In the genomic region with DNA sequence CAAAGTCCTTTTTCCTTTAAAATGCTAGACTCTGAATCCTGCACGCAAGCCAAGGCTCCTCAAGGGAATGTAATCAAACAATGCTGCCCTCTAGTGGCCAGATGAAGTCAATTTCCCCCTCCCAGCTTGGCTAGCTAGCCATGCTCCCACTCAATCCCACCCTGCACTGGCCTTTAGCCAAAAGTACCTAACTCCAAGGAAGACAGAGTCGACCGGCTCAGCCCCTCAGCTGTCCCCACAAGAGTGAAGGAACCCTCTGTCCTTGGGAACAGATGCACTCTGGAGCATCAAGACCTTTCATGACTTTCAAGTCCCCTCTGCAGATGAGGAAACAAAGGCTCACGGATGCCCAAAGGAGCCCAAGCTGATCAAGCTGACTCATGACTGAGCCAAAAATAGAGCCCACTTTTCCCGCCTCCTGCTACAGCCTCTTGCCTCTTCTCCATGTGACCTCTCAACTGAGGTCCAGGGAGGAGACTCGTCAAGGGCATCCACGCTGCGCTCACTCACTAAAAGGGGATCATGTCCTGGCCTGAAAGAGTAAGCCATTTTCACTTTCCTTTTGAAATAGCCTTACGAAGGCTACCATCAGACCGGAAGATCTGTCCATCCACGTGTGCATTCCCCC, we compare ENCODE assay signal across 9 mouse cellular contexts. TPM values are rescaled to one million over a fixed set of nuclear protein-coding genes. Genes with fewer than 3 reads are reported as not detected.
DNase-seq lines count a peak whose midpoint lies in the region; ATAC-seq lines count a peak whose summit lies in the region.
"Had no signal": no experiment of that assay in that cellular context is flagged by ENCODE, and none has a peak within 500 bp of the region (broad histone marks: within the 10 kb centered on the region; RNA-seq: fewer than 3 reads in every experiment).

No protein-coding gene starts in this region.

- WGBS in embryonic facial prominence, embryonic 11.5 days = 58% methylated on average over 11 of the region's 11 CpGs

- no peaks in the 10 kb centered on the region for H3K27me3 ChIP-seq in embryonic facial prominence, embryonic 11.5 days (ENCODE audit: control insufficient read depth, insufficient read depth, low read length)
- H3K27me3 ChIP-seq: liver, embryonic 13.5 days had no signal

- no peak overlapping the region for H3K9ac ChIP-seq in embryonic facial prominence, embryonic 11.5 days (replicated peaks; ENCODE audit: low read length)
- H3K9ac ChIP-seq: liver, embryonic 13.5 days had no signal

- intact Hi-C loops in heart, postnatal 25 days (cut with DNase I) = loop anchor here (1.0 kb wide), 1 partner anchor 213 kb away; no protein-coding TSS in a partner anchor
- intact Hi-C loops in heart, postnatal 10 days (cut with DNase I) = loop anchor here (1.0 to 5.0 kb wide), 4 partner anchors 73 to 510 kb away; no protein-coding TSS in a partner anchor

- H3K9me3 ChIP-seq in embryonic facial prominence, embryonic 11.5 days (replicated peaks; ENCODE audit: control insufficient read depth, low read length) = no peaks in the 10 kb centered on the region
- H3K9me3 ChIP-seq: liver, embryonic 13.5 days had no signal

- H3K4me2 ChIP-seq in embryonic facial prominence, embryonic 11.5 days (ENCODE audit: low read depth, low read length) = no peak overlapping the region
- H3K4me2 ChIP-seq: liver, embryonic 13.5 days had no signal

- H3K36me3 ChIP-seq in embryonic facial prominence, embryonic 11.5 days (replicated peaks; ENCODE audit: control insufficient read depth, insufficient read depth, low read depth, low read length) = no peaks in the 10 kb centered on the region
- H3K36me3 ChIP-seq: liver, embryonic 13.5 days had no signal

- H3K4me3 ChIP-seq in embryonic facial prominence, embryonic 11.5 days (ENCODE audit: low read depth, low read length) = no peak overlapping the region
- H3K4me3 ChIP-seq: liver, embryonic 13.5 days had no signal

- DNase-seq in heart, adult 11 months = peak; percentile 93
- no peak for DNase-seq in heart, postnatal 25 days (ENCODE audit: low spot score)
- DNase-seq in adrenal gland, postnatal 14 days = peak; percentile 71
- peak; percentile 91 for DNase-seq in embryonic facial prominence, embryonic 11.5 days (ENCODE audit: low spot score)
- peak; percentile 57 to 73 for DNase-seq in heart, postnatal 10 days
- DNase-seq in layer of hippocampus, adult 8-10 months (ENCODE audit: low spot score in 2 of 2) = peak; percentile 50 to 73
- DNase-seq in spleen, adult 12 weeks (ENCODE audit: low spot score) = peak; percentile 28
- DNase-seq: liver, embryonic 13.5 days had no signal

- no peak overlapping the region for H3K27ac ChIP-seq in embryonic facial prominence, embryonic 11.5 days (replicated peaks; ENCODE audit: low read depth, low read length)
- H3K27ac ChIP-seq: liver, embryonic 13.5 days had no signal

- H3K4me1 ChIP-seq in embryonic facial prominence, embryonic 11.5 days (ENCODE audit: control insufficient read depth, insufficient read depth, low read length) = no peaks in the 10 kb centered on the region
- H3K4me1 ChIP-seq: liver, embryonic 13.5 days had no signal

- no peak; the same call in 1 of the 2 replicates for ATAC-seq in embryonic facial prominence, embryonic 11.5 days (replicated peaks; ENCODE audit: insufficient number of reproducible peaks, low FRiP score, low TSS enrichment, low read depth)
- ATAC-seq in megakaryocyte, adult 5-6 weeks (ENCODE audit: poor library complexity, severe bottlenecking) = peak; percentile 63

RNA-seq across cellular contexts. Expression of a gene that starts 32.1 kb away (rescaled TPM):
- total RNA-seq in heart, postnatal 25 days (2021) = 1 to 10 TPM; 3.7 to 4.0 TPM
- total RNA-seq in adrenal gland, postnatal 14 days (2021) = 13.8 and 14.0 TPM in 2 replicates
- polyA plus RNA-seq in embryonic facial prominence, embryonic 11.5 days (2014; fragmentation: Nextera tagmentation; extraction: Ambion mirVana) = 10.8 and 11.6 TPM in 2 replicates
- total RNA-seq in heart, postnatal 10 days (2021) = 1 to 10 TPM; 5.6 to 6.5 TPM
- 10 to 100 TPM; 47.2 to 59.9 (median 51.2) TPM for total RNA-seq in layer of hippocampus, adult 8-10 months (2022)
- total RNA-seq in megakaryocyte, adult 5-6 weeks (2015) = 4.1 and 8.3 TPM in 2 replicates
- total RNA-seq in megakaryocyte, adult 5-6 weeks (2017) = 8.3 and 9.3 TPM in 2 replicates
